Mouse (Mus musculus) heart, adult 2 months (tissue): ENCODE data around the gene Abhd2.

Source experiments
- CTCF ChIP-seq: fragments of 200-600 bp; IDR thresholded peaks from 2 replicates; pipeline ENCODE4 v1.8.1; 2022; ENCODE audit warnings: antibody characterized with exemption, mild to moderate bottlenecking, moderate library complexity
- EP300 ChIP-seq: fragments of 200-500 bp; IDR thresholded peaks from 2 replicates; pipeline ENCODE4 v1.6.1; 2011; ENCODE audit warnings: low read depth, low read length, control low read depth; ENCODE audit not compliant: insufficient read depth
- POLR2A ChIP-seq: fragments of 200-500 bp; IDR thresholded peaks from 2 replicates; pipeline ENCODE4 v1.6.1; 2011; ENCODE audit warnings: mild to moderate bottlenecking, low read depth, low read length, control low read depth; ENCODE audit not compliant: insufficient read depth

- TF ChIP-seq EP300 (no peak), POLR2A (no peak), CTCF (no peak)
Observed at GRCm38 (mm10) chr7:79279376-79280029, 6.5 kb downstream of the Abhd2 start.
